Mouse (Mus musculus) kidney, embryonic 14.5 days (tissue): ENCODE measurements around the gene Ppox. TPM values are rescaled to one million over a fixed set of nuclear protein-coding genes. Genes with fewer than 3 reads are reported as not detected.
A peak's percentile ranks its signal among the peaks of the same experiment; 100 is the strongest.

ENCODE experiments used
- ATAC-seq: fragments of 200-750 bp; cut with Nextera tagmentation; 2 replicates; pipeline ENCODE4 v1.8.0; 2017; ENCODE audit warnings: moderate number of reproducible peaks, mild to moderate bottlenecking, moderate TSS enrichment, moderate library complexity; ENCODE audit not compliant: low FRiP score, low TSS enrichment
- H3K27ac ChIP-seq: fragments of 300-500 bp; sonication (generic); 2 replicates; pipeline ENCODE4 v1.5.1; 2014; ENCODE audit warnings: low read depth, mild to moderate bottlenecking, low read length, moderate library complexity, mixed read lengths
- H3K27me3 ChIP-seq: fragments of 300-500 bp; sonication (generic); 2 replicates; pipeline ENCODE4 v1.6.1; 2014; ENCODE audit warnings: mild to moderate bottlenecking, low read length; ENCODE audit not compliant: control insufficient read depth, insufficient read depth
- H3K36me3 ChIP-seq: fragments of 300-500 bp; sonication (generic); 2 replicates; pipeline ENCODE4 v1.6.1; 2014; ENCODE audit warnings: low read length, mixed read lengths; ENCODE audit not compliant: control insufficient read depth, insufficient read depth
- H3K4me1 ChIP-seq: fragments of 300-500 bp; sonication (generic); 2 replicates; pipeline ENCODE4 v1.6.1; 2014; ENCODE audit warnings: low read length, mixed read lengths; ENCODE audit not compliant: control insufficient read depth, insufficient read depth
- H3K4me2 ChIP-seq: fragments of 300-500 bp; sonication (generic); replicated peaks from 2 replicates; pipeline ENCODE4 v1.6.1; 2014; ENCODE audit warnings: low read depth, mild to moderate bottlenecking, low read length
- H3K4me3 ChIP-seq: fragments of 300-500 bp; sonication (generic); 2 replicates; pipeline ENCODE4 v1.5.1; 2014; ENCODE audit warnings: mild to moderate bottlenecking, low read length
- H3K9ac ChIP-seq: fragments of 300-500 bp; sonication (generic); 2 replicates; pipeline ENCODE4 v1.6.1; 2014; ENCODE audit warnings: low read depth, mild to moderate bottlenecking, low read length, moderate library complexity
- H3K9me3 ChIP-seq: fragments of 300-500 bp; sonication (generic); 2 replicates; pipeline ENCODE4 v1.6.1; 2016; ENCODE audit warnings: low read length; ENCODE audit not compliant: control insufficient read depth
- WGBS: fragments of 180-500 bp; shearing (Covaris S2); extraction: QIAGEN DNeasy Blood & Tissue Kit; methylation state at CpG from one replicate; pipeline ENCODE4 v1.1.7; 2014; 5-methylcytosine and 5-hydroxymethylcytosine counted together
- polyA plus RNA-seq: library from polyadenylated mRNA; unstranded; fragments of >200 nt; fragmentation: Nextera tagmentation; extraction: Ambion mirVana; gene quantifications from 2 replicates; pipeline ENCODE4 v1.2.1, GENCODE M21; 2014

The Ppox gene
- polyA plus RNA-seq, 1 experiment from 2014 or later = 58.1 TPM

DNA sequence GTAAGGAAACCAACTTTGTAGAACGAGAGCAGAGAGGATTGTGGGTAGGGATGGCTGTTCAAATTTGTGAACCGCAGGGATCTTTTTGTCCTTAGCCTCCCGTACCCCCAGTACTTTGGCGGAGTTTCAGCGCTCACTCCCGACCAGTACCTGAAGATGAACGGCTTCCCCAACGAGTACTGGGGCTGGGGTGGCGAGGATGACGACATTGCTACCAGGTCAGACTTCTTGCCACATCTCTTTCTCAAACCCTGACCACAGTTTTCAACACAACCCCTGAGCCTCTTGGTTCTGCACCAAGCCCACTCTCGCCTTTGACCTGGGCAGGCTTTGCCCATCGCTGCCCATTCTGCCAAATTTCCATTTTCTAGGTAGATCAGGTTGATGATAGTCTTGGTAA lies 6.8 kb downstream of the Ppox start:
- Histone ChIP-seq H3K4me2 (no peak overlapping the region), H3K9me3 (no peaks in the 10 kb centered on the region), H3K9ac (no peak overlapping the region), H3K27me3 (no peaks in the 10 kb centered on the region), H3K4me3 (no peak overlapping the region), H3K4me1 (peaks cover 9% of the 10 kb centered on the region), H3K27ac (no peak overlapping the region), H3K36me3 (peaks cover 56% of the 10 kb centered on the region)
- WGBS = 89% methylated on average over 12 of the region's 12 CpGs
- no peak for ATAC-seq

DNA sequence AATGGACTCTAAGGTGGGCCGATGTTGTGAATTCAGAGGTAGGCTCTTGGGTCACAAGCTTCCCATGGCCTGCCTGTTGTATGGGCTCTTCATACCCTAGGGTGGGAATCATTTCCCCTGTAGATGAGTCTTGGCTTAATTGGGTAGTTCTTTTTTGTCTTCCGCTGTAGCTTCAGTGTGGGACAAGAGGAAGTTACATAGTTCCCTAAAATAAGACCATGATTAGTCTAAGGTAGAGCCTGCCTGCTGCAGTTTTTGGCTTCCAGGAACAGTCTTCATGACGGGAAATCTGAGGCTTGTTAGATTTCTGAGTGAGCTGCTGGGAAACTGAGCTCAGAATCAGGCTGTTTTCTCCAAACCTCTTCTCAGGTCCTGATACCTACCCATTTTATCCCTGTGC lies 8.9 kb downstream of the Ppox start:
- peaks cover 47% of the 10 kb centered on the region for H3K36me3 ChIP-seq
- H3K27me3 ChIP-seq = no peaks in the 10 kb centered on the region
- H3K4me1 ChIP-seq = peaks cover 9% of the 10 kb centered on the region
- WGBS = 92% methylated on average over 3 of the region's 3 CpGs
- no peaks in the 10 kb centered on the region for H3K9me3 ChIP-seq
- no peak overlapping the region for H3K27ac ChIP-seq
- H3K4me3 ChIP-seq = no peak overlapping the region
- ATAC-seq = no peak
- no peak overlapping the region for H3K4me2 ChIP-seq
- no peak overlapping the region; the same call in 1 of the 2 replicates for H3K9ac ChIP-seq

DNA sequence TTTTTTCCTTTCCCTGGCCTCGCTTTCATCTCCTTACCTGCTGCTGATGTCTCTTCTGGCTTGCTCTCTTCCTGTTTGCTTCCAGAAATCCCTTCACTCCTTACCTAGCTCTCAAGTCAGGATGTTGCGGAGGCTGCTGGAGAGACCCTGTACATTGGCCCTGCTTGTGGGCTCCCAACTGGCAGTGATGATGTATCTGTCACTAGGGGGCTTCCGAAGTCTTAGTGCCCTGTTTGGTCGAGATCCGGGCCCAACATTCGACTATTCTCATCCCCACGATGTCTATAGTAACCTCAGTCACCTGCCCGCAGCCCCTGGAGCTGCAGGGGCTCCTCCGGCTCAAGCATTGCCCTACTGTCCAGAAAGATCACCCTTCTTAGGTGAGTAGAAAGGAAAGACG lies 9.4 kb downstream of the Ppox start:
- H3K4me3 ChIP-seq = no peak overlapping the region
- WGBS = 74% methylated on average over 10 of the region's 10 CpGs
- H3K4me2 ChIP-seq = peak overlapping the region; percentile 91; the same call in 1 of the 2 replicates
- H3K27ac ChIP-seq = no peak overlapping the region
- peaks cover 9% of the 10 kb centered on the region for H3K4me1 ChIP-seq
- H3K9ac ChIP-seq = no peak overlapping the region; the same call in 1 of the 2 replicates
- H3K9me3 ChIP-seq = no peaks in the 10 kb centered on the region
- ATAC-seq = no peak
- peaks cover 42% of the 10 kb centered on the region for H3K36me3 ChIP-seq
- H3K27me3 ChIP-seq = no peaks in the 10 kb centered on the region

DNA sequence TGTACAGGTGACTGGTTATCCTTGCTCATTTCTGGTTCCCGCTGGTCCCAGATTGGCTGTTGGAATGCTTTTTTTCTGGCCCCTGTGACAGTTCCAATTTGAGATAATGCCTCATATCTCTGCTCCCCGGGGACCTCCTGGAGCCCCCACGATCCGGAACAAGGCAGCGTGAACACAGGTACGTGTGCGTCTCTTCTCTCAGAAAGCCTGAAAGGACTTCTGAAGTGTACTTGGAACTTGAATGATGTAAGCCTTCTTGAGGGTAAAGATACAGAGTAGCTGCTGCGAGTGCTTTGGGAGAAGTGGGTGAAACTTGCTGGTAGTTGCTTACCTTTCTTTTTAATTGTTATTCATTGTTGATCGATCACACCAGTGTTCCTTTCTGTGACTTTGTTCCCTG lies 9.8 kb downstream of the Ppox start:
- 40% methylated on average over 9 of the region's 9 CpGs for WGBS
- Histone ChIP-seq H3K9me3 (no peaks in the 10 kb centered on the region), H3K36me3 (peaks cover 38% of the 10 kb centered on the region), H3K27ac (peak overlapping the region; percentile 55; the same call in 1 of the 2 replicates), H3K27me3 (no peaks in the 10 kb centered on the region), H3K4me3 (peak overlapping the region; percentile 87), H3K4me2 (peak overlapping the region; percentile 91), H3K4me1 (peaks cover 9% of the 10 kb centered on the region), H3K9ac (peak overlapping the region; percentile 80)
- no peak for ATAC-seq

DNA sequence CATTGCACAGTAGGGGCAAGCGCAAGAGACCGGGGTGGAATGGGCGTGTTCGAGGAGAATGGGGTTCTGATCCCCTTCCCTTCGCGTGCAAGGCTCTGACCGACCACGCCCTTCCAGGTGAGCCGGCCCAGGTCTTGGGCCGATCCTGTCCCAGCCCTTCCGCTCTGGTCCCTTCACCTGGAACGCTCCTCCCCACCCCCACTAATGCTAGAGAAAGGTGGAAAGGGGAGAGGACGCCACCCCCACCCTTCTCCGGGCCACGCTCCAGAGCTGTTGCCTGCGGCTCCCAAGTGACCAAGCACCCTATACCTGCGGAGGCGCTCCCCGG lies 10.4 kb downstream of the Ppox start:
- ATAC-seq = peak; percentile 88
- WGBS = 1% methylated on average over 15 of the region's 19 CpGs
- peaks cover 9% of the 10 kb centered on the region for H3K4me1 ChIP-seq
- H3K9me3 ChIP-seq = no peaks in the 10 kb centered on the region
- no peaks in the 10 kb centered on the region for H3K27me3 ChIP-seq
- H3K27ac ChIP-seq = peak overlapping the region; percentile 55
- peak overlapping the region; percentile 87 for H3K4me3 ChIP-seq
- peaks cover 32% of the 10 kb centered on the region for H3K36me3 ChIP-seq
- peak overlapping the region; percentile 91 for H3K4me2 ChIP-seq
- H3K9ac ChIP-seq = peak overlapping the region; percentile 80

GRCm38 (mm10) chr1:171269848-171270572 lies 11.0 kb downstream of the Ppox start, which contains the start of gene B4galt3:
TSS of gene B4galt3 (plus strand) at chr1:171270328.
- Histone ChIP-seq H3K9ac (peak within 1 kb of the TSS; percentile 80), H3K27me3 (no peaks in the 10 kb centered on the region), H3K36me3 (peaks cover 28% of the 10 kb centered on the region), H3K4me3 (peak within 1 kb of the TSS; percentile 87), H3K9me3 (no peaks in the 10 kb centered on the region), H3K4me1 (peaks cover 9% of the 10 kb centered on the region), H3K4me2 (peak within 1 kb of the TSS; percentile 91), H3K27ac (peak within 1 kb of the TSS; percentile 55)
- ATAC-seq = peak; percentile 96
- 4% methylated on average over 36 of the region's 36 CpGs for WGBS

GRCm38 (mm10) chr1:171268341-171268740 lies 12.6 kb downstream of the Ppox start:
- H3K4me3 ChIP-seq = no peak overlapping the region
- H3K4me1 ChIP-seq = peaks cover 9% of the 10 kb centered on the region
- ATAC-seq = no peak
- peaks cover 11% of the 10 kb centered on the region; the same call in 1 of the 2 replicates for H3K36me3 ChIP-seq
- H3K9ac ChIP-seq = no peak overlapping the region
- H3K4me2 ChIP-seq = no peak overlapping the region
- no peaks in the 10 kb centered on the region for H3K9me3 ChIP-seq
- WGBS = 59% methylated on average over 1 of the region's 1 CpGs
- H3K27me3 ChIP-seq = no peaks in the 10 kb centered on the region
- H3K27ac ChIP-seq = no peak overlapping the region

- Histone ChIP-seq H3K36me3 (no peaks in the 10 kb centered on the region), H3K4me2 (no peak overlapping the region), H3K27ac (no peak overlapping the region), H3K4me1 (peaks cover 10% of the 10 kb centered on the region), H3K27me3 (no peaks in the 10 kb centered on the region), H3K9ac (no peak overlapping the region), H3K4me3 (no peak overlapping the region), H3K9me3 (no peaks in the 10 kb centered on the region)
- ATAC-seq = no peak
- 70% methylated on average over 4 of the region's 4 CpGs for WGBS
These were observed 14.8 kb downstream of the Ppox start for GRCm38 (mm10) chr1:171265971-171266744.
